Mouse (Mus musculus): ENCODE measurements around the gene Kcnn1. TPM values are rescaled to one million over a fixed set of nuclear protein-coding genes. Genes with fewer than 3 reads are reported as not detected.

Gene Kcnn1
- total and polyA plus RNA-seq, 3 experiments: 0.03 to 0.22 TPM; not detected in 1

DNA sequence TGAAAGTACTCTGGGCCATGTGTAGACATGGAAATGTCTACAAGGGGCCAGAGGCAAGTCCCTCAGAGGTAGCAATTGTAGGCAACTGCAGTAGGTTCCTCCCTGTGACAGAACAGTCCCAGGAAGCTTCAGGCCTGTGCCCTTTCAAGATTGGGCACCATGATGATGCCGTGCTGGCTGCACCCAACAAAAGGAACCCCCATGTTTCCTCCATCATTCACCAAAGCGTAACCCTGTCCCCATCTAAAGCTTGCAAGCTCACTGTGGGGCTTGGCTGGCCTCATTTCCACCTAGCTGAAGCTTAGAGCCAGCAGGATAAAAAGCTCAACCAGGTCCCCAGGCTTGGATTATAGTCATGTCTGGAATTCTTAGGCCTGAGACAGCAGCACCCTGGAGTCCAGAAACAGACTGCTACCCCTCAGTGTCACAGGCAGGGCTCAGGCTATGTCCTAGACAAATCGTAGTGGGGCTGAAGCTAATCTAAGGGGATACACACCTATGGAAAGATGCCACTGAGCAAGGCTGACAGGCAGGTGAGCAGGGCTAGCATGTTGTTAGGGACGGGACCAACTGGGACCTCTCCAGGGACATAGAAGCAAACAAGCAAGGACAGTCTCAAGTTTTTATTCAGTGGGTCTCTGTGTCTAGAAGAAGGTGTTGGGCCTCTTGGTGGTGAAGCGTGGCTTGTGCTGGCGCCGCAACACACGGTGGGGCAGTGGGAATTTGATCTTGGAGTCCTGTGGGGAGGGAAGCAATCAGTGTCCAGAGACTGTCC, 31.9 kb upstream of the Kcnn1 start:
- no peak for DNase-seq (ENCODE audit: low spot score)
- Histone ChIP-seq H3K36me3 (replicated peaks) (peaks cover 61% of the 10 kb centered on the region), H3K4me1 (ENCODE audit: insufficient read depth, low read depth, low read length) (peaks cover 42% of the 10 kb centered on the region), H3K9me3 (replicated peaks) (peaks cover 28% of the 10 kb centered on the region), H3K4me3 (ENCODE audit: low read depth, low read length) (peak overlapping the region; percentile 97; the same call in 1 of the 2 replicates), H3K27me3 (ENCODE audit: insufficient read depth, low read length) (peaks cover 3% of the 10 kb centered on the region; the same call in 1 of the 2 replicates)
- no peak for TF ChIP-seq GATA2 (IDR thresholded peaks at IDR 0.05; ENCODE audit: borderline replicate concordance, low read depth, low read length)
- TF ChIP-seq GATA1 (IDR thresholded peaks at IDR 0.05; ENCODE audit: borderline replicate concordance, low read length): no peak
- no peak for ATAC-seq (ENCODE audit: extremely low read depth, insufficient number of reproducible peaks, low FRiP score, poor library complexity, severe bottlenecking)

DNA sequence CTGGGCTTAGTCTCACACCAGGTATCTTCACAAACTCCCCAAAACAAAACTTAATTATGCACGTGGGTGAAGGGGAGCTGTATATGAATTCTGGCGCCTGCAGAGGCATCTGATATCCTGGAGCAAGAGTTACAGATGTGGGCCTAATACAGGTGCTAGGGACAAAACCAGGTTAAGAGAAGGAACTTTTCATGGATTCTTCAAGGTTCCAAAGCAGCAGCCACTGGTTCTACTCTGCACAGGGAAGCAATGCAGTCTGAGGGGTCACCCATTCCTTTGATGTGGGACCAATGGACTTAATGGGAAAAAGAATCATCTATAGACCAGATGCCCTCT, 31.3 kb upstream of the Kcnn1 start:
- H3K4me3 ChIP-seq (ENCODE audit: low read depth, low read length): no peak overlapping the region
- H3K9me3 ChIP-seq (replicated peaks): peaks cover 28% of the 10 kb centered on the region
- peaks cover 3% of the 10 kb centered on the region; the same call in 1 of the 2 replicates for H3K27me3 ChIP-seq (ENCODE audit: insufficient read depth, low read length)
- H3K36me3 ChIP-seq (replicated peaks): peaks cover 61% of the 10 kb centered on the region
- TF ChIP-seq POLR2AphosphoS5 (IDR thresholded peaks at IDR 0.05; ENCODE audit: insufficient replicate concordance, low read depth, low read length) (no peak; the same call in 1 of the 2 replicates), GATA2 (IDR thresholded peaks at IDR 0.05; ENCODE audit: borderline replicate concordance, low read depth, low read length) (no peak), GATA1 (IDR thresholded peaks at IDR 0.05; ENCODE audit: borderline replicate concordance, low read length) (no peak), CTCF (IDR thresholded peaks at IDR 0.05; ENCODE audit: low read depth, low read length) (no peak), TAL1 (conservative IDR thresholded peaks at IDR 0.05; ENCODE audit: low read depth, low read length) (no peak)
- no peak for ATAC-seq (ENCODE audit: extremely low read depth, insufficient number of reproducible peaks, low FRiP score, poor library complexity, severe bottlenecking)
- DNase-seq (ENCODE audit: low spot score): no peak
- H3K4me1 ChIP-seq (ENCODE audit: insufficient read depth, low read depth, low read length): peaks cover 40% of the 10 kb centered on the region

DNA sequence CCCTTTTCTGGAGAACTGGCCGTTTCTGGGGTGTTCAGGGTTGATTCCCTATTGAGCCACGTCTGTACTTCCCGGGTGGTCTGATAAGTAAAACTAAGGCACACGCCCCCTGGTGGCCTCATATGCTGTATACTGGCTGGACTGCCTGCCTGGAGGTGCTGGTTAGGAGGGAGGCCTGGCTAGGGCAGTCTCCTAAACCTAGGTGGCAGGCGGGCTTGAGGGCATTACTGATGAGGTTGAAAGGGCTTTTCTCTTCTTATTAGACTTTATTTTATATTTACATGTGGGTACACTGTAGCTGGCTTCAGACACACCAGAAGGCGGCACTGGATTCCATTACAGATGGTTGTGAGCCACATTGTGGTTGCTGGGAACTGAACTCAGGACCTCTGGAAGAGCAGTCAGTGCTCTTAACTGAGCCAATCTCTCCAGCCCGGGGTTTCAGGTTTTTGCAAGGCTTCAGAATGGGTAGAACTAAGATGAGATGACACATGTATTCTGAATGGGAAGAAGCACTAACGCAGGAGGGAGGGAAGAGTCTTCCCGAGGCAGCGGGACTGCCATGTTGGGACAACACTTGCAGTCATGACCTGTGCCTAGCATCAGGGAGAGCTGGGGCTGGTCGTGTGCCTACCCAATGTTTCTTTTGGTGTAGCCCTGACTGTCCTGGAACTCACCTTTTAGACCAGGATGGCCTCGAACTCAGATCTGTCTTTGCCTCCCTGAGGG, 30.8 kb upstream of the Kcnn1 start:
- no peak for ATAC-seq (ENCODE audit: extremely low read depth, insufficient number of reproducible peaks, low FRiP score, poor library complexity, severe bottlenecking)
- TF ChIP-seq POLR2AphosphoS5 (IDR thresholded peaks at IDR 0.05; ENCODE audit: insufficient replicate concordance, low read depth, low read length) (no peak; the same call in 1 of the 2 replicates), TAL1 (conservative IDR thresholded peaks at IDR 0.05; ENCODE audit: low read depth, low read length) (no peak), CTCF (IDR thresholded peaks at IDR 0.05; ENCODE audit: low read depth, low read length) (no peak), GATA1 (IDR thresholded peaks at IDR 0.05; ENCODE audit: borderline replicate concordance, low read length) (no peak), GATA2 (IDR thresholded peaks at IDR 0.05; ENCODE audit: borderline replicate concordance, low read depth, low read length) (no peak)
- peaks cover 28% of the 10 kb centered on the region for H3K9me3 ChIP-seq (replicated peaks)
- H3K36me3 ChIP-seq (replicated peaks): peaks cover 63% of the 10 kb centered on the region
- peak; percentile 71 for DNase-seq (ENCODE audit: low spot score)
- H3K27me3 ChIP-seq (ENCODE audit: insufficient read depth, low read length): peaks cover 3% of the 10 kb centered on the region; the same call in 1 of the 2 replicates
- no peak overlapping the region for H3K4me3 ChIP-seq (ENCODE audit: low read depth, low read length)
- peaks cover 35% of the 10 kb centered on the region for H3K4me1 ChIP-seq (ENCODE audit: insufficient read depth, low read depth, low read length)

DNA sequence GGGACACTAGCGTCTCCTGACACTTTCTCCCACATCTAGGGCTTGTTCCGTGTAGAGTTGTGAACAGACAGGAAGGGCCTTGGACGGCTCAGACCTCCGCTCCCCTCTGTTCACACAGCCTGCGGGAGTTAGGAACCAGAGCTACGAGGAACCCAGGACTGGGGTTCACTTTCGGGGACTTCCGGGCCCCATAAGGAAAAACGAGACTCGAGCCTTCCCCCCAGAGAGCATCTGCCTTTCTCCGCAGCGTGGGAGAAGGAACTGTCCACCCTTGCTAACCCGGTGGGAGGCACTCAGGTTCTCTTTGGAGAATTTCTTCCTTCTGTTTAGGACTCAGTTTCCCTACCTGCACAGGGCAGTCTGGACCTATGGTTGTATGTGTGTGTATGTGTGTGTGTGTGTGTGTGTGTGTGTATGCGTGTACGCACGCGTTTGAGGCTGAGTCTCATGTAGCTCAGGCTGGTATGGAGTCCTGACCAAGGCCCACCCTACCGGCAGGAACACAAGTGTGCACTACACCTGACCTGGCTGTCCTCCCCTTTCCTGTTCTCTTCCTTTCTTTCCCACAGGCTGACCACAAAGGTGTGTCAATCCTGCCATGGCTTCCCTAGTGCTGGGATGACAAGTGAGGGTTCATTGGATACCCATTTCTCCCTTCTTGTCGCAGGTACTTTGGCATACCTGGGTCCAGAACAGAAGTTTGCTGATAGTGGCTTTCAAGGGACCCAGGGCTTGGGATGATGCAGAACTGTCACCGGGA, 30.0 kb upstream of the Kcnn1 start:
- no peak overlapping the region; the same call in 1 of the 2 replicates for H3K4me3 ChIP-seq (ENCODE audit: low read depth, low read length)
- TF ChIP-seq GATA2 (IDR thresholded peaks at IDR 0.05; ENCODE audit: borderline replicate concordance, low read depth, low read length) (no peak), POLR2AphosphoS5 (IDR thresholded peaks at IDR 0.05; ENCODE audit: insufficient replicate concordance, low read depth, low read length) (peak; percentile 98)
- H3K27me3 ChIP-seq (ENCODE audit: insufficient read depth, low read length): peaks cover 3% of the 10 kb centered on the region; the same call in 1 of the 2 replicates
- peaks cover 28% of the 10 kb centered on the region for H3K9me3 ChIP-seq (replicated peaks)
- H3K36me3 ChIP-seq (replicated peaks): peaks cover 63% of the 10 kb centered on the region
- ATAC-seq (ENCODE audit: extremely low read depth, insufficient number of reproducible peaks, low FRiP score, poor library complexity, severe bottlenecking): no peak
- no peak for DNase-seq (ENCODE audit: low spot score)
- peaks cover 28% of the 10 kb centered on the region for H3K4me1 ChIP-seq (ENCODE audit: insufficient read depth, low read depth, low read length)

DNA sequence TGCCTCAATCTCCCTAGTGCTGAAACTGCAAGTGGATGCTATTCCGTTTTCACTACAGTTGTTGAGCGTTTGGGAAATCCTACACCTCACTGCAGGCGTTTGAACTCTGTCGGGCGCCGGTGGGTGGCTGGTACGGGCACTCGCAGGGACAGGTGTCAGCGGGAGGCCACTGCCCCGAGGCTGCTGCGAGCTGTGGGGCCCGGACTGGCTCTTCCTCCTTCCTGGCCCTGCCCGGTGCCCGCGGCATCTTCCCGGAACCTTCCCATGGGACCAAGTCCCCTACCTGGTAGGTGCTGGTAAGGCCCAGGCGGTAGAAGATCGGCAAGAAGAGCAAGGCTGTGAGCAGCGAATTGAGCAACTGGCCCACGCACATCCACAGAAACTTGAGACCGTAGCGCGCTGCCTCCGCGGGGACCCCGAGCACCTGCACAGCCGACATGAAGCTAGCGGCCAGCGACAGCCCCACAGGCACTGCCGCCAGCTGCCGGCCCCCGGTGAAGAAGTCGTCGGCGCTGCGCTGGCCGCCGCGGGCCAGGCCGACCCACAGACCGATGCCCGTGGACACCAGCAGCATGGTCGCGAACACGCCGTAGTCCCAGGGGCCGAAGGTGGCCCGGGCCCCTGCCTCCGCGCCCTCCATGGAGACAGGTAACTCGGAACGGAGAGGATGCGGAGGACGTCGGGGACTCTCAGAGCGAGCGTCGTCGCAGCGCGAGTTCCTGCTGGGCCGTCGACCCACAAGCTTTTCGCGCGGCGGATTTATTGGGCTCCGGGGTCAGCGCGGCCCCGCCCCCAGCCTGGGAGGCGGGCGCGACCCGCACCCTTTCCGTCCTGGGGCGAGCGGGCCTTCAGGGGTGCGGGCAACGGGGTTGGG, 29.2 kb upstream of the Kcnn1 start, which contains the start of gene Slc5a5:
Slc5a5 (minus strand) TSS at position 736 of the 874 bp plus-strand sequence.
- DNase-seq (ENCODE audit: low spot score) (no peak), ATAC-seq (ENCODE audit: extremely low read depth, insufficient number of reproducible peaks, low FRiP score, poor library complexity, severe bottlenecking) (no peak)
- Histone ChIP-seq H3K9me3 (replicated peaks) (peaks cover 28% of the 10 kb centered on the region), H3K36me3 (replicated peaks) (peaks cover 63% of the 10 kb centered on the region), H3K27me3 (ENCODE audit: insufficient read depth, low read length) (peaks cover 3% of the 10 kb centered on the region; the same call in 1 of the 2 replicates), H3K4me3 (ENCODE audit: low read depth, low read length) (peak within 1 kb of the TSS; percentile 30; the same call in 1 of the 2 replicates), H3K4me1 (ENCODE audit: insufficient read depth, low read depth, low read length) (peaks cover 31% of the 10 kb centered on the region)
- TF ChIP-seq POLR2AphosphoS5 (IDR thresholded peaks at IDR 0.05; ENCODE audit: insufficient replicate concordance, low read depth, low read length) (no peak), CTCF (IDR thresholded peaks at IDR 0.05; ENCODE audit: low read depth, low read length) (no peak), GATA2 (IDR thresholded peaks at IDR 0.05; ENCODE audit: borderline replicate concordance, low read depth, low read length) (no peak), TAL1 (conservative IDR thresholded peaks at IDR 0.05; ENCODE audit: low read depth, low read length) (no peak), GATA1 (IDR thresholded peaks at IDR 0.05; ENCODE audit: borderline replicate concordance, low read length) (no peak)
